Mouse (Mus musculus) hindbrain, embryonic 11.5 days (tissue): ENCODE results near the gene Tcfl5. TPM values are rescaled to one million over a fixed set of nuclear protein-coding genes. Genes with fewer than 3 reads are reported as not detected.
A peak's percentile ranks its signal among the peaks of the same experiment; 100 is the strongest.

Experiments used
- ATAC-seq: fragments of 200-750 bp; cut with Nextera tagmentation; 2 replicates; pipeline ENCODE4 v1.8.0; 2017; ENCODE audit warnings: mild to moderate bottlenecking, moderate TSS enrichment, moderate library complexity; ENCODE audit not compliant: low FRiP score
- DNase-seq: peaks from one replicate; pipeline ENCODE4 v3.0.0-alpha.2; 2015; ENCODE audit warnings: low spot score
- H3K27ac ChIP-seq: fragments of 300-500 bp; sonication (generic); 2 replicates; pipeline ENCODE4 v1.5.1; 2014; ENCODE audit warnings: mild to moderate bottlenecking, low read depth, low read length
- H3K27me3 ChIP-seq: fragments of 300-500 bp; sonication (generic); 2 replicates; pipeline ENCODE4 v1.6.1; 2014; ENCODE audit warnings: mild to moderate bottlenecking, low read length, moderate library complexity, mixed read lengths; ENCODE audit not compliant: control insufficient read depth, insufficient read depth
- H3K36me3 ChIP-seq: fragments of 300-500 bp; sonication (generic); 2 replicates; pipeline ENCODE4 v1.6.1; 2014; ENCODE audit warnings: mild to moderate bottlenecking, low read length, moderate library complexity, mixed read lengths; ENCODE audit not compliant: control insufficient read depth, insufficient read depth
- H3K4me1 ChIP-seq: fragments of 300-500 bp; sonication (generic); replicated peaks from 2 replicates; pipeline ENCODE4 v1.6.1; 2014; ENCODE audit warnings: low read length, mixed read lengths; ENCODE audit not compliant: control insufficient read depth, insufficient read depth
- H3K4me2 ChIP-seq: fragments of 300-500 bp; sonication (generic); replicated peaks from 2 replicates; pipeline ENCODE4 v1.6.1; 2014; ENCODE audit warnings: mild to moderate bottlenecking, low read depth, low read length
- H3K4me3 ChIP-seq: fragments of 300-500 bp; sonication (generic); 2 replicates; pipeline ENCODE4 v1.5.1; 2014; ENCODE audit warnings: low read depth, low read length
- H3K9ac ChIP-seq: fragments of 300-500 bp; sonication (generic); 2 replicates; pipeline ENCODE4 v1.6.1; 2014; ENCODE audit warnings: low read depth, low read length
- H3K9me3 ChIP-seq: fragments of 300-500 bp; sonication (generic); 2 replicates; pipeline ENCODE4 v1.6.1; 2016; ENCODE audit warnings: low read length; ENCODE audit not compliant: control insufficient read depth
- WGBS: fragments of 180-500 bp; shearing (Covaris S2); extraction: QIAGEN DNeasy Blood & Tissue Kit; methylation state at CpG from one replicate; pipeline ENCODE4 v1.1.7; 2014; 5-methylcytosine and 5-hydroxymethylcytosine counted together
- polyA plus RNA-seq: library from polyadenylated mRNA; unstranded; fragments of >200 nt; fragmentation: Nextera tagmentation; extraction: Ambion mirVana; gene quantifications from 2 replicates; pipeline ENCODE4 v1.2.1, GENCODE M21; 2014

Tcfl5 gene
- polyA plus RNA-seq, 1 experiment from 2014 or later = 0.60 TPM

GRCm38 (mm10) chr2:180659353-180660150, 17.0 kb upstream of the Tcfl5 start:
- 32% methylated on average over 42 of the region's 42 CpGs for WGBS
- H3K9ac ChIP-seq = peak overlapping the region; percentile 37
- peaks cover 4% of the 10 kb centered on the region for H3K4me1 ChIP-seq
- H3K9me3 ChIP-seq = no peaks in the 10 kb centered on the region
- peak; percentile 36; the same call in 1 of the 2 replicates for ATAC-seq
- peak overlapping the region; percentile 41 for H3K4me2 ChIP-seq
- H3K36me3 ChIP-seq = no peaks in the 10 kb centered on the region
- H3K4me3 ChIP-seq = 0 out of 2 replicates have a peak overlapping the region, but pooled peaks have one; percentile 6
- no peaks in the 10 kb centered on the region for H3K27me3 ChIP-seq
- DNase-seq = peak; percentile 38
- H3K27ac ChIP-seq = 0 out of 2 replicates have a peak overlapping the region, but pooled peaks have one; percentile 42

GRCm38 (mm10) chr2:180658381-180658780, 15.9 kb upstream of the Tcfl5 start:
- H3K4me3 ChIP-seq = no peak overlapping the region
- WGBS = 89% methylated on average over 5 of the region's 5 CpGs
- ATAC-seq (no peak), DNase-seq (no peak)
- H3K27me3 ChIP-seq = no peaks in the 10 kb centered on the region
- no peak overlapping the region for H3K27ac ChIP-seq
- H3K4me1 ChIP-seq = peaks cover 4% of the 10 kb centered on the region
- H3K9ac ChIP-seq = no peak overlapping the region
- H3K9me3 ChIP-seq = no peaks in the 10 kb centered on the region
- H3K36me3 ChIP-seq = no peaks in the 10 kb centered on the region
- no peak overlapping the region for H3K4me2 ChIP-seq

GRCm38 (mm10) chr2:180657394-180658013, 15.0 kb upstream of the Tcfl5 start:
- H3K36me3 ChIP-seq = no peaks in the 10 kb centered on the region
- no peak overlapping the region for H3K4me3 ChIP-seq
- ATAC-seq (peak; percentile 68; the same call in 1 of the 2 replicates), DNase-seq (peak; percentile 84)
- no peaks in the 10 kb centered on the region for H3K9me3 ChIP-seq
- peaks cover 4% of the 10 kb centered on the region for H3K4me1 ChIP-seq
- 72% methylated on average over 4 of the region's 4 CpGs for WGBS
- no peak overlapping the region for H3K27ac ChIP-seq
- H3K9ac ChIP-seq = no peak overlapping the region
- H3K27me3 ChIP-seq = no peaks in the 10 kb centered on the region
- H3K4me2 ChIP-seq = no peak overlapping the region

- H3K27ac ChIP-seq = no peak overlapping the region
- ATAC-seq (0 out of 2 replicates have a peak, but pooled peaks have one; percentile 32), DNase-seq (no peak)
Observed at GRCm38 (mm10) chr2:180655150-180655549, 12.6 kb upstream of the Tcfl5 start.

GRCm38 (mm10) chr2:180654666-180655065, 12.2 kb upstream of the Tcfl5 start:
- ATAC-seq = no peak
- Histone ChIP-seq H3K9ac (no peak overlapping the region), H3K27me3 (no peaks in the 10 kb centered on the region), H3K4me1 (peaks cover 4% of the 10 kb centered on the region), H3K36me3 (no peaks in the 10 kb centered on the region), H3K9me3 (no peaks in the 10 kb centered on the region), H3K4me3 (no peak overlapping the region), H3K27ac (no peak overlapping the region), H3K4me2 (no peak overlapping the region)
- 88% methylated on average over 7 of the region's 7 CpGs for WGBS
- no peak for DNase-seq

More at GRCm38 (mm10) chr2:180655150-180655549, 12.6 kb upstream of the Tcfl5 start:
- Histone ChIP-seq H3K9ac (no peak overlapping the region), H3K36me3 (no peaks in the 10 kb centered on the region), H3K9me3 (no peaks in the 10 kb centered on the region), H3K4me3 (no peak overlapping the region), H3K27me3 (no peaks in the 10 kb centered on the region), H3K4me1 (peaks cover 4% of the 10 kb centered on the region), H3K4me2 (no peak overlapping the region)
- WGBS = 41% methylated on average over 6 of the region's 6 CpGs

- Histone ChIP-seq H3K9ac (no peak overlapping the region), H3K4me3 (no peak overlapping the region), H3K4me1 (no peaks in the 10 kb centered on the region), H3K4me2 (no peak overlapping the region), H3K27ac (no peak overlapping the region), H3K27me3 (peaks cover 12% of the 10 kb centered on the region), H3K36me3 (no peaks in the 10 kb centered on the region), H3K9me3 (peaks cover 9% of the 10 kb centered on the region; the same call in 1 of the 2 replicates)
- ATAC-seq (no peak), DNase-seq (no peak)
Observed at GRCm38 (mm10) chr2:180646841-180647240, 4.3 kb upstream of the Tcfl5 start.

- H3K4me2 ChIP-seq = no peak overlapping the region
- no peak overlapping the region for H3K4me3 ChIP-seq
- DNase-seq (no peak), ATAC-seq (no peak)
- H3K27me3 ChIP-seq = peaks cover 29% of the 10 kb centered on the region
- peaks cover 9% of the 10 kb centered on the region; the same call in 1 of the 2 replicates for H3K9me3 ChIP-seq
- no peaks in the 10 kb centered on the region for H3K36me3 ChIP-seq
- no peak overlapping the region for H3K9ac ChIP-seq
- no peaks in the 10 kb centered on the region for H3K4me1 ChIP-seq
- no peak overlapping the region for H3K27ac ChIP-seq
Observed at GRCm38 (mm10) chr2:180643626-180644025, 1.1 kb upstream of the Tcfl5 start.

- Histone ChIP-seq H3K27ac (no peak overlapping the region), H3K9me3 (peaks cover 9% of the 10 kb centered on the region; the same call in 1 of the 2 replicates), H3K4me3 (peak overlapping the region; percentile 29), H3K27me3 (peaks cover 29% of the 10 kb centered on the region), H3K4me1 (no peaks in the 10 kb centered on the region), H3K36me3 (no peaks in the 10 kb centered on the region), H3K9ac (no peak overlapping the region), H3K4me2 (peak overlapping the region; percentile 34)
- WGBS = 3% methylated on average over 85 of the region's 112 CpGs
- peak; percentile 38 for DNase-seq
- 0 out of 2 replicates have a peak, but pooled peaks have one; percentile 30 for ATAC-seq
Observed at GRCm38 (mm10) chr2:180641576-180642554, 643 bp downstream of the Tcfl5 start.
